Mouse (Mus musculus): ENCODE data around the gene Lce6a.

DNA sequence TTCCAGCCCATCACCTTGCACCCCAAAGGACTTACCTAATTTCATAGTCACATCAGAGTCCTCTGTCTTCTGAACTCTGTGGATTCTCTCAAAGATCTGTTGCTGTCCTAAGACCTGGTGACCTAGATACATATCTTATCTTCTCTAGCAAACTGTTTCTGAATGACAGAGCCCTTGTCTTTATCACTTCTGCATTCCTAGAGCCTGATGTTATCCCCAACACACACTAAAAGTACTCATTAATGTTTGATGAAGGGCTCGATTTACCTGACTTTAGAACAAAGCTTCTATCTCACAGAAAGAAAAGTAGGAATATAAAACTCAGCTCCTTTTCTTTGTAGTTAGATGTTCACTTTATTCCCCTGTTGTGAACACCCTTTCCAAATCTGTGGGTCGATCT, at the start of gene Lce6a:
- TF ChIP-seq CTCF (IDR thresholded peaks at IDR 0.05; ENCODE audit: insufficient read depth, low read length) (no peak), POLR2A (IDR thresholded peaks at IDR 0.05; ENCODE audit: borderline replicate concordance, extremely low read depth, low read depth, low read length) (no peak)

Data from lung, adult 2 months (tissue).